Mouse (Mus musculus) gastrocnemius, adult 8-10 months (tissue): ENCODE data around the gene Kctd2. TPM values are rescaled to one million over a fixed set of nuclear protein-coding genes. Genes with fewer than 3 reads are reported as not detected.
A peak's percentile ranks its signal among the peaks of the same experiment; 100 is the strongest.
"Not testable (repeated sequence)": the region's sequence is repeated elsewhere in the genome, so short reads cannot be mapped to it uniquely, and the experiment has no call there.

Source experiments
- DNase-seq, 2 experiments: peaks; one replicate each; pipeline ENCODE4 v3.0.0; 2022; ENCODE audit warnings: low spot score in 2 of 2
- total RNA-seq, 4 experiments: library from RNA; stranded (reverse); gene quantifications; 2 replicates each; pipeline ENCODE4 v1.2.4; 2022

The Kctd2 gene
- 10 to 100 TPM; 15.0 to 18.5 (median 16.4) TPM for total RNA-seq

GRCm38 (mm10) chr11:115419531-115420237 lies at the start of gene Kctd2, which contains the start of gene Atp5h:
Kctd2 (plus strand) TSS chr11:115420128.
Atp5h (minus strand) TSS chr11:115419962.
- peak; percentile 90 to 94 for DNase-seq

- no peak for DNase-seq
Observed at GRCm38 (mm10) chr11:115370368-115370767, 49.6 kb upstream of the Kctd2 start.

DNA sequence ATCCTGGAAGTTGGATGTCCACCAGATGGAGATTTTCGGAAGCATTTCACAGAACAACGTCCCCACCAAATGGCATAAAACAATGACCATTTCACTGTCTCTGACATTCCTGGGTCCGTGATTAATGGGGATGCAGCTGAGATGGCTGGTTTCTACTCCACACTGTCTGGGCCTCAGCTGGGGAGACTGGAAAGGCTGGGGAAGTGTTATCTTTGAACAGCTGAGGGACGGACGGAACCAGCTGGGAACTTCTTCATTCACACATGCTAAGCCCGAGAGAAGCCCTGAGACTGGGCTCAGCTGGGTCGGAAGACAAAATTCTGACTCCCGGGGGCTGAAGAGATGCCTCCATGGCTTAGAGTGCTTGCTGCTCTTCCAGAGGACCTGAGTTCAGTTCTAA lies 48.6 kb upstream of the Kctd2 start:
- no peak for DNase-seq

DNA sequence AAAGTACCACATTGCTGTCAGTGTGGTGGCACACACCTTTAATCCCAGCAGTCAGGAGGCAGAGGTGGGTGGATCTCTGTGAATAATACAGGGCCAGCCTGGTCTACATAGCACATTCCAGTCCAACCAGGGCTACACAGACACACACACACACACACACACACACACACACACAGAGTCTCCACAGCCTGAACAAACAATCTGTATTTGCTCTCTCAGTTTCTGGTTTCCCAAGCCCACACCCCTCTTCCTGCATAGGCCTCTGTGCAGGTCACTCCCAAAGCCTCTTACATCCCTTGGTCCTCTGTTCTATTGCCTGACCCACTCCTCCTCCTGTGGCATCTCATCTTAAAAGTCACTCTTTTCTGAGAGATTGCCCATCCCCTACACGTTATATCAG lies 47.9 kb upstream of the Kctd2 start:
- no peak for DNase-seq

DNA sequence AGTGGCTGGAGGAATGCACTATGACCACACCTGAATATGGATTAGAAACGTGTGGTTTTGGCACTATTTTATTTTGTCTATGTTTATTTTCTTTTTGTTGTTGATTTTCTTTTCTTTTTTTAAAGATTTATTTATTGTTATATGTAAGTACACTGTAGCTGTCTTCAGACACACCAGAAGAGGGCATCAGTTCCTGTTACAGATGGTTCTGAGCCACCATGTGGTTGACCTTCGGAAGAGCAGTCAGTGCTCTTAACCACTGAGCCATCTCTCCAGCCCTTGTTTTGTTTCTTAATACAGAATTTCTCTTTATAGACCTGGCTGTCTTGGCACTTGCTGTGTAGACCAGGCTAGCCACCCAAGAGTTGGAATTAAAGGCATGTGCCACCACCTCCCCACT lies 47.2 kb upstream of the Kctd2 start:
- DNase-seq = no peak

DNA sequence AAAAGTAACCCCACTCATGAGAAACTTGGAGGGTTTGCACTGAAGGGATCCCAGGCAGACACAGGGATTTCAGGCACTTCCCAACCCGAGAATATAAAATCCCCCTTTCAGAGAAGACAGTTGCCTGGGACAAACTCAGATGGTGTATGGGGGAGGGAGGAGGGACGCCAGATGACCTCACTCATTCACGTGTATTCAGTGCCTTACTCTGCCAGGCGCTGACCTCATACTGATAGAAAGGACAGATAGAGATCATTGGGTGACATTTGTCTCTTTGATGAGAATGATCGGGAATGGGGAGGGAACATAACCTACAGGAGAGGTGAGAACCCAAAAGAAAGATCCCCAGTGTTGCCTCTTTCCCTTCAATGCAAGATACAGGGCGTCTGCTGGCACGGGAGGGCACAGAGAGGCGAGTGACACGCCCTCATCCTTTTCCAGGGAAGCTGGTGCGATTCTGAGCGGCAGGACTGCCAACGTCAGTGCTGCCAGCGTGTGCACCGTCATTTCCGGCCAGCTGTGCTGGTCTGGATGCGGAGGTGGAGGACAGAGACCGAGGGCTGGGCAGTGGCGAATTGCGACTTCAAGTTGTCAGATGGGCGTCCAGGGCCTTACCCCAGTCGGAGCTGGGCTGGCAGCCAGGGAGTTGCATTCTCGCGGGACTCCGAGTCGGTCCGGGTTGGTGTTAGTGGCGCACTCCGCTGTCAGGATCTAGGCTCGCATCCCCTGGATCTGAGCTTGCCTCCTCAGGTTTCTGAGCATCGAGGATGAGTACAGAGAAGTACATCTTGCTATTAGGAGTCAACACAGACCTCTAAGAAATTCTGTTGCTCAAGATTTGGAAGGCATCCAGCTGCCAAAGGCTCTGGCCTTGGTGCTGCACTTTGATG lies 45.9 kb upstream of the Kctd2 start:
- peak; percentile 46 to 59 for DNase-seq

GRCm38 (mm10) chr11:115374695-115375425 lies 45.1 kb upstream of the Kctd2 start:
- DNase-seq = no peak

DNA sequence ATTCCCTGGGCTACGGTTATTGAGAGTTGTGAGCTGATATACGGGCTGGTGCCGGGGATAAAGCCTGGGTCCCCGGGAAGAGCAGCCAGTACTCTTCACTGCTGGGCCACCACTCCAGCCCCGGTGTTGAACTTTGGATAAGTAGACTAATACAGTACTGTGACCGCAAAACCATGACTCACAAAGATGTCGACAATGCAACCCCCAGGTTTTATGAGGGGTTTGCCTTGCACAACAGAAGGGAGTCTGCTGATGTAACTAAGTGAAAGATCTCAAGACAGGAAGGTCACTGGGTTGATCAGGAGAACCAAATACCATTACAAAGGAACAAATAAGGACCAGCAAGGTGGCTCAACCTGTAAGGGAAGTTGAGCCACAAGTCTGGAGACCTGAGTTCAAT lies 43.2 kb upstream of the Kctd2 start:
- DNase-seq = no peak

GRCm38 (mm10) chr11:115377254-115377653 lies 42.7 kb upstream of the Kctd2 start:
- DNase-seq = no peak

DNA sequence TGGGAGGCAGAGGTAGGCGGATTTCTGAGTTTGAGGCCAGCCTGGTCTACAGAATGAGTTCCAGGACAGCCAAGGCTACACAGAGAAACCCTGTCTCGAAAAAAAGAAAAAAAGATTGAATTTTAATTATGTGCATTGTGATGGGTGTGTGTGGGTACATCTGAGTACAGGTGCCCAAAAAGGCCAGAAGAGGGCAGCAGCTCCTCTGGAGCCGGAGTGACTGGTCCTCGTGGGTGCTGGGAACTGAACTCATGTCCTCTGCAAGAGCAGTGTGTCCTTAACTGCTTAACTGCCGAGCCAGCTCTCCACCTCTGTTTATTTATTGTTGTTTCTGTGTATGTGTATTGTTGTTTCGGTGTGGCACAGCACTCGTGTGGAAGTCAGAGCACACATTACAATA lies 42.1 kb upstream of the Kctd2 start:
- DNase-seq = no peak

- no peak for DNase-seq
Observed at GRCm38 (mm10) chr11:115381276-115381675, 38.7 kb upstream of the Kctd2 start.

GRCm38 (mm10) chr11:115381743-115382539 lies 38.0 kb upstream of the Kctd2 start, which contains the start of gene Cdr2l:
Cdr2l (plus strand) TSS chr11:115381916.
- peak; percentile 79 to 82 for DNase-seq

GRCm38 (mm10) chr11:115382891-115383290 lies 37.0 kb upstream of the Kctd2 start:
- DNase-seq = no peak

DNA sequence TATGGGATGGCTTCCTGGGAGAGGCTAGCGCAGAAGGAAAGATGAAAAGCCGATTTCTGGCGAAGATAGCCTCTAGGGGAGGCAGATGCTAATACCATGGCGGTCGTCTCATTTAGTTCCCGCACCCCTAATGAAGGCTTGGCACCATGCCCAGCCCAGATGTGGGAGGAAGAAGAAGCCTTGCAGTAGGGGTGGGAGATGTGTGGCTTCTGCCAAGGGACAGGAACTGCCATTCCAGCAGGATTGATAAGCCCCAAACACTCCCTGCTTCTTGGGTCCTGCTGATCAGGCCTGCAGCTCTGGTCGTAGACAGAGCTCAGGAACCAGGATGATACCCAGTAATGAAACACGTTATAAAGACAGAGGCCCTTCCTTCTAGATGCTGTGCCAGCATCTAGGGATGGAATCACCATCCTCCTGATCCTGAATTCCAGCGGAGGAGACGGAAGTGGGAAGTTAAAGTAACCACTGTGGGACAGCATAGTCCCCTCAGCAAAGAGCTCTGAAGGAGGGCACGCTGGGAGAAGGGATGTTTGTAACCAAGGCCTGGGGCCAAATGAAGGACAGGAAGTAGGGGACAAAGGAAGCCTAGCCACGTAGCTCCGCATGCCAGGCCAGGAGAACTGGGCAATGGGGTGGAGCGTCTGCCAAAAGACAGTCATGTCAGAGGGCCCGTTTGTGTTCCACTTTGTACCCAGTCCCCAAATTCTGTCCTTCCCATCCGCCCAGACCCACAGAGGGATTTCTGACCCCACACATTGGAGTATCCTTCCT lies 36.0 kb upstream of the Kctd2 start:
- DNase-seq = no peak

GRCm38 (mm10) chr11:115384587-115384986 lies 35.3 kb upstream of the Kctd2 start:
- no peak for DNase-seq

DNA sequence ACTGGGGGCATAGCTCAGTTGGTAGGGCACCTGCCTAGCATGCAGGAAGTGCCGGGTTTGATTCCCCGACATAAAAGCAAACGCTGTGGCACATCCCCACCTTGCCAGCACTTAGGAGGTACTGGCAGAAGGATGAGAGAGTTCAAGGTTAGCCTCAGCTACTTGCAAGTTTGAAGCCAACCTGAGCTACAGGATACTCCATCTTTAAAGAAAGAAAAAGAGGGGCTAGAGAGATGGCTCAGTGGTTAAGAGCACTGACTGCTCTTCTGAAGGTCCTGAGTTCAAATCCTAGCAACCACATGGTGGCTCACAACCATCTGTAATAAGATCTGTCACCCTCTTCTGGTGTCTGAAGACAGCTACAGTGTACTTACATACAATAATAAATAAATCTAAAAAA lies 33.1 kb upstream of the Kctd2 start:
- DNase-seq = not testable (repeated sequence)

DNA sequence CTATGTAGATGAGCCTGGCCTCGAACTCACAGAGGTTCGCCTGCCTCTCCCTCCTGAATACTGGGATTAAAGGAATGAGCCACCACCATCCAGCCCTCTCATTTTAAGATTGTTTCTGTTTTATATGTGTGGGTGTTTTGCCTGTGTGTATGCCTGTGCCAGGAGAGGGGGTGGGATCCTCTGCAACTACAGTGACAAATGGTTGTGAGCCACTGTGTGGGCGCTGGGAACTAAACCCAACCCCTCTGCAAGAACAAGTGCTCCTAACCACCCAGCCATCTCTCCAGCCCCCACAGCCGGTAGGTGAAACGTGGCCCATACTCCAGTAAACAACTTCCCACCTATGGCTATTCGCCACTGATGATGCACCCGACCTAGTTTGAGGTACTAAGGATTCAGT lies 28.6 kb upstream of the Kctd2 start:
- DNase-seq = no peak

DNA sequence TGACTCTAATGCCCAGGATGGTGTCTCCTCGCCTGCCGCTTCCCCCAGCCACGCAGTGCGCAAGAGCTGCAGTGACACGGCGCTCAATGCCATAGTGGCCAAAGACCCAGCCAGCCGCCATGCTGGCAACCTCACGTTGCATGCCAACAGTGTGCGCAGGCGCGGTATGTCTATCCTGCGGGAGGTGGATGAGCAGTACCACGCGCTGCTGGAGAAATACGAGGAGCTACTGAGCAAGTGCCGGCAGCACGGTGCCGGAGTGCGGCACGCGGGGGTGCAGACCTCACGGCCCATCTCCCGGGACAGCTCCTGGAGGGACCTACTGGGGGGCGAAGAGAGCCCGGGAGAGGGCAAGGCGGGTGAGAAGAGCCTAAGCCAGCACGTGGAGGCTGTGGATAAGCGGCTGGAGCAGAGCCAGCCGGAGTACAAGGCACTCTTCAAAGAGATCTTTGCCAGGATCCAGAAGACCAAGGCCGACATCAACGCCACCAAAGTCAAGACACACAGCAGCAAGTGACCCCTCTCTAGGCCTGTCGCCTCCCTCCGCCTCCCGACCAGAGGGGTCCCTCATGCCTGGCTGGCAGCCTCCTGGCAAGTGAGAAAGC lies 26.1 kb upstream of the Kctd2 start:
- DNase-seq = no peak

GRCm38 (mm10) chr11:115398085-115398484 lies 21.8 kb upstream of the Kctd2 start:
- no peak for DNase-seq

DNA sequence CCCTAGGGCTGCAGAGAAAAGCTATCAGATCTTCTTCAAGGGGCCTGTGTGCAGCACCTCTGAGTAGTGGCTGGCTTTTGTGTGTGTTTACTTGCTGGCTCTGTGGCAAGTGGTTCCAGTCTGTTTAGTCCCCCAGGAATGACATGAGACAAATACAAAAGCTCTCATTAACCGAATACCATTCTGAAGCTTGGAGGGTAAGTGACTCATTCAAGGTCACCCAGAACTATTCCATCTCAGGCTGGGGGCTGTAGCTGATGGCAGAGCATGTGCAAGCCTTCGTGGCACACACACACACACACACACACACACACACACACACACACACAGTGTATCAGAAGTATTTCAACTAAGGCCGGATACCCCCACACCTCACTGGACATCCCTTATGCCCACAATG lies 19.8 kb upstream of the Kctd2 start:
- DNase-seq = no peak
